Mouse (Mus musculus): ENCODE results near the gene Snapc3.

GRCm38 (mm10) chr4:83467615-83468014 is 50.1 kb downstream of the Snapc3 start:
- TF ChIP-seq POLR2A (IDR thresholded peaks at IDR 0.05; ENCODE audit: control insufficient read depth, low read depth, low read length): no peak
- TF ChIP-seq CTCF (IDR thresholded peaks at IDR 0.05; ENCODE audit: control insufficient read depth, insufficient read depth, insufficient replicate concordance, low read depth, low read length): no peak
